Comparison of ENCODE assay signal across 11 mouse cellular contexts in genomic region chr16:8784753-8785152, GRCm38 (mm10). TPM values are rescaled to one million over a fixed set of nuclear protein-coding genes. Genes with fewer than 3 reads are reported as not detected.
A peak's percentile ranks its signal among the peaks of the same experiment; 100 is the strongest.
DNase-seq lines count a peak whose midpoint lies in the region; ATAC-seq and TF ChIP-seq lines count a peak whose summit lies in the region.
"Had no signal": no experiment of that assay in that cellular context is flagged by ENCODE, and none has a peak within 500 bp of the region (broad histone marks: within the 10 kb centered on the region; RNA-seq: fewer than 3 reads in every experiment).

No protein-coding gene starts in this region.

- ATAC-seq in kidney, embryonic 15.5 days (replicated peaks; ENCODE audit: low FRiP score): no peak
- ATAC-seq in midbrain, embryonic 16.5 days: no peak
- ATAC-seq: forebrain, postnatal 0 days had no signal

- WGBS in kidney, adult 2 months: 49% methylated on average over 3 of the region's 3 CpGs
- 58% methylated on average over 3 of the region's 3 CpGs for WGBS in kidney, embryonic 15.5 days
- WGBS in midbrain, embryonic 16.5 days: 76% methylated on average over 3 of the region's 3 CpGs

- H3K27me3 ChIP-seq in kidney, adult 2 months (replicated peaks; ENCODE audit: control insufficient read depth, insufficient read depth, low read length): no peaks in the 10 kb centered on the region
- no peaks in the 10 kb centered on the region for H3K27me3 ChIP-seq in kidney, embryonic 15.5 days
- no peaks in the 10 kb centered on the region for H3K27me3 ChIP-seq in midbrain, embryonic 16.5 days (ENCODE audit: control insufficient read depth, insufficient read depth, low read depth, low read length)

- H3K4me3 ChIP-seq in kidney, adult 2 months (ENCODE audit: insufficient read depth, low read depth, low read length): no peak overlapping the region
- no peak overlapping the region for H3K4me3 ChIP-seq in kidney, embryonic 15.5 days (replicated peaks)
- H3K4me3 ChIP-seq in midbrain, embryonic 16.5 days (ENCODE audit: low read depth, low read length): no peak overlapping the region
- H3K4me3 ChIP-seq: left cerebral cortex, adult 2 months had no signal

- DNase-seq in kidney, adult 2 months: peak; percentile 72
- peak; percentile 34 to 63 for DNase-seq in adrenal gland, postnatal 36 days
- DNase-seq in kidney, adult 9 months: peak; percentile 45
- peak; percentile 94 for DNase-seq in lung, postnatal 36 days
- DNase-seq in thymus, postnatal 4 days: no peak
- no peak for DNase-seq in testis, postnatal 14 days (ENCODE audit: low spot score)
- DNase-seq: forebrain, postnatal 0 days had no signal

- no peak overlapping the region for H3K4me2 ChIP-seq in kidney, embryonic 15.5 days
- no peak overlapping the region for H3K4me2 ChIP-seq in midbrain, embryonic 16.5 days (ENCODE audit: low read length)
- H3K4me2 ChIP-seq: hindbrain, embryonic 14.5 days had no signal

- no peak for TF ChIP-seq CTCF in kidney, adult 2 months (conservative IDR thresholded peaks at IDR 0.05; ENCODE audit: insufficient read depth, insufficient read length, low read depth, low read length)

- H3K36me3 ChIP-seq in kidney, adult 2 months (ENCODE audit: control insufficient read depth, insufficient read depth, low read length): no peaks in the 10 kb centered on the region
- H3K36me3 ChIP-seq in kidney, embryonic 15.5 days: no peaks in the 10 kb centered on the region
- H3K36me3 ChIP-seq in midbrain, embryonic 16.5 days (ENCODE audit: control insufficient read depth, insufficient read depth, low read length): no peaks in the 10 kb centered on the region

- H3K4me1 ChIP-seq in kidney, adult 2 months (ENCODE audit: control insufficient read depth, insufficient read depth, low read length): no peaks in the 10 kb centered on the region
- H3K4me1 ChIP-seq in kidney, embryonic 15.5 days: no peaks in the 10 kb centered on the region; the same call in 1 of the 2 replicates
- no peaks in the 10 kb centered on the region for H3K4me1 ChIP-seq in midbrain, embryonic 16.5 days (ENCODE audit: control insufficient read depth, insufficient read depth, low read length)

- no peaks in the 10 kb centered on the region for H3K9me3 ChIP-seq in kidney, embryonic 15.5 days (replicated peaks)
- H3K9me3 ChIP-seq in midbrain, embryonic 16.5 days (replicated peaks; ENCODE audit: control insufficient read depth, low read length, poor library complexity, severe bottlenecking): no peaks in the 10 kb centered on the region

- H3K27ac ChIP-seq in kidney, adult 2 months (ENCODE audit: insufficient read depth, low read depth, low read length): no peak overlapping the region
- no peak overlapping the region for H3K27ac ChIP-seq in kidney, embryonic 15.5 days
- no peak overlapping the region for H3K27ac ChIP-seq in midbrain, embryonic 16.5 days (ENCODE audit: low read length)
- H3K27ac ChIP-seq: hindbrain, embryonic 14.5 days; left cerebral cortex, adult 2 months had no signal

- H3K9ac ChIP-seq in kidney, embryonic 15.5 days: no peak overlapping the region
- H3K9ac ChIP-seq in midbrain, embryonic 16.5 days (ENCODE audit: low read depth, low read length): no peak overlapping the region
- H3K9ac ChIP-seq: forebrain, postnatal 0 days; hindbrain, embryonic 14.5 days had no signal

- TF ChIP-seq POLR2A in kidney, adult 2 months (IDR thresholded peaks at IDR 0.05; ENCODE audit: low read depth, low read length): no peak

RNA-seq across cellular contexts. Expression of gene Usp7, which starts 7.4 kb away (rescaled TPM):
- polyA plus RNA-seq in kidney, adult 2 months (2012; rRNA removed): 20.6 and 26.2 TPM in 2 replicates
- polyA plus RNA-seq in kidney, embryonic 15.5 days (2015; fragmentation: Nextera tagmentation; extraction: Ambion mirVana): 26.4 and 31.3 TPM in 2 replicates
- total RNA-seq in adrenal gland, postnatal 36 days (2021): 100 to 1,000 TPM; 106 to 111 TPM
- 26.5 and 31.2 TPM in 2 replicates for polyA plus RNA-seq in midbrain, embryonic 16.5 days (2015; fragmentation: Nextera tagmentation; extraction: Ambion mirVana)

RNA-seq across cellular contexts. Expression of gene 1810013L24Rik, which starts 45.1 kb away (rescaled TPM):
- 18.3 and 24.2 TPM in 2 replicates for polyA plus RNA-seq in kidney, adult 2 months (2012; rRNA removed)
- 20.4 and 20.8 TPM in 2 replicates for polyA plus RNA-seq in kidney, embryonic 15.5 days (2015; fragmentation: Nextera tagmentation; extraction: Ambion mirVana)
- 10 to 100 TPM; 91.1 to 92.0 TPM for total RNA-seq in adrenal gland, postnatal 36 days (2021)
- polyA plus RNA-seq in midbrain, embryonic 16.5 days (2015; fragmentation: Nextera tagmentation; extraction: Ambion mirVana): 26.0 and 27.8 TPM in 2 replicates

Comparison
In these comparisons a context has a peak if more than half of its experiments do, and no peak if none do; other contexts are left out.
1. DNase-seq: peak in kidney, adult 2 months (single experiment), adrenal gland, postnatal 36 days (2 of 2), kidney, adult 9 months (single experiment) and lung, postnatal 36 days (single experiment); none in thymus, postnatal 4 days (single experiment) and testis, postnatal 14 days (single experiment).